Mouse (Mus musculus): ENCODE data around the gene Esrp2.

DNA sequence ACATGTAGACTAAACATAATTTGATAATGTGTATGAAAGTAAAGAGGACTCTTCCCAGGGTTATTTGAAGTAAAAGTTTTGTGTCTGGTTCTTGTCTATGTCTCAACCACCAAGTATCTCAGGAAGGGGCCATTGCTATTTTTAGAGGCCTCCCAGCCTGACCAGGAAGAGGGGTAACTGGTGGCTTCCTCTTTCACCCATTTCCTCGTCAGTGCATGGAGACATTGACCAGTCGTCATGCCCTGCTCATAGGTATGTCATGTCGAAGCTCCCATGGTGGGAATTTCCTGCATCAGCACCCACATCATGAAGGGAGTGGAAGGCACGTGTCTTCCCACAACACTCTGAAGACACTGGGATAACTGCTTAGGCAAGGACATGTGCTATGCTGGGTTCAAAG is 16.1 kb upstream of the Esrp2 start:
- TF ChIP-seq CTCF (IDR thresholded peaks at IDR 0.05; ENCODE audit: low read depth, low read length) = no peak
- no peak for TF ChIP-seq POLR2AphosphoS5 (IDR thresholded peaks at IDR 0.05; ENCODE audit: insufficient replicate concordance, low read depth, low read length)

Measured in G1E (cell line).